Mouse (Mus musculus): ENCODE measurements around the gene Agps.

GRCm38 (mm10) chr2:75828931-75829610 is 2.9 kb upstream of the Agps start:
- no peak for TF ChIP-seq CTCF (IDR thresholded peaks at IDR 0.05; ENCODE audit: borderline replicate concordance, extremely low read depth, insufficient read depth, insufficient read length)
- no peak for TF ChIP-seq POLR2A (IDR thresholded peaks at IDR 0.05; ENCODE audit: borderline replicate concordance, extremely low read depth, insufficient read depth, insufficient read length, poor library complexity, severe bottlenecking)

All from brain, embryonic 14.5 days (tissue).